Mouse (Mus musculus) liver, embryonic 14.5 days (tissue): ENCODE results near the gene Maff. TPM values are rescaled to one million over a fixed set of nuclear protein-coding genes. Genes with fewer than 3 reads are reported as not detected.

Source experiments
- ATAC-seq: fragments of 200-750 bp; cut with Nextera tagmentation; 2 replicates; pipeline ENCODE4 v1.8.0; 2017; ENCODE audit warnings: moderate number of reproducible peaks, mild to moderate bottlenecking, moderate library complexity; ENCODE audit not compliant: insufficient read depth
- DNase-seq, 3 experiments: peaks; one replicate each; pipeline ENCODE4 v3.0.0-alpha.2; 2012 to 2013; ENCODE audit warnings: low read depth in 3 of 3, low spot score in 3 of 3
- H3K27ac ChIP-seq: fragments of 300-500 bp; sonication (generic); 2 replicates; pipeline ENCODE4 v1.5.1; 2014; ENCODE audit warnings: moderate library complexity, mild to moderate bottlenecking, control low read depth, inconsistent platforms
- H3K27me3 ChIP-seq: fragments of 300-500 bp; sonication (generic); 2 replicates; pipeline ENCODE4 v1.6.1; 2014; ENCODE audit warnings: mild to moderate bottlenecking, low read length, moderate library complexity; ENCODE audit not compliant: control insufficient read depth, insufficient read depth
- H3K36me3 ChIP-seq: fragments of 300-500 bp; sonication (generic); replicated peaks from 2 replicates; pipeline ENCODE4 v1.6.1; 2014; ENCODE audit warnings: low read depth; ENCODE audit not compliant: control insufficient read depth, insufficient read depth
- H3K4me1 ChIP-seq, 2 experiments: fragments of 200-500 bp in 1 of 2; fragments of 300-500 bp in 1 of 2; sonication (generic) in 1 of 2; replicated peaks; 2 replicates each; pipeline ENCODE4 v1.6.1; 2012 to 2014; ENCODE audit warnings: antibody characterized with exemption in 1 of 2, inconsistent platforms in 1 of 2, low read length in 1 of 2; ENCODE audit not compliant: control insufficient read depth in 2 of 2, insufficient read depth in 2 of 2
- H3K4me2 ChIP-seq: fragments of 300-500 bp; sonication (generic); 2 replicates; pipeline ENCODE4 v1.6.1; 2014; ENCODE audit warnings: low read depth, mild to moderate bottlenecking, control low read depth, moderate library complexity
- H3K4me3 ChIP-seq, 2 experiments: fragments of 200-500 bp in 1 of 2; fragments of 300-500 bp in 1 of 2; sonication (generic) in 1 of 2; 2 replicates each; pipeline ENCODE4 v1.5.1; 2012 to 2014; ENCODE audit warnings: low read depth in 2 of 2, low read length in 2 of 2, mild to moderate bottlenecking in 2 of 2, control low read depth in 1 of 2, inconsistent platforms in 1 of 2, moderate library complexity in 1 of 2; ENCODE audit not compliant: insufficient read depth in 1 of 2
- H3K9ac ChIP-seq: fragments of 300-500 bp; sonication (generic); replicated peaks from 2 replicates; pipeline ENCODE4 v1.6.1; 2014; ENCODE audit warnings: mild to moderate bottlenecking, control low read depth, moderate library complexity
- H3K9me3 ChIP-seq: fragments of 300-500 bp; sonication (generic); 2 replicates; pipeline ENCODE4 v1.6.1; 2016; ENCODE audit warnings: low read length, mixed read lengths; ENCODE audit not compliant: control insufficient read depth
- CTCF ChIP-seq: IDR thresholded peaks from 2 replicates; pipeline ENCODE4 v1.5.1; 2016; ENCODE audit warnings: antibody characterized with exemption, low read depth, control low read depth
- EP300 ChIP-seq: IDR thresholded peaks from 2 replicates; pipeline ENCODE4 v1.6.1; 2016; ENCODE audit warnings: antibody characterized with exemption, low read depth
- WGBS: fragments of 180-500 bp; shearing (Covaris S2); extraction: QIAGEN DNeasy Blood & Tissue Kit; methylation state at CpG from one replicate; pipeline ENCODE4 v1.1.7; 2014; ENCODE audit not compliant: insufficient replicate concordance; 5-methylcytosine and 5-hydroxymethylcytosine counted together
- microRNA counts: library from miRNA; unstranded; fragments of <30 nt; microRNA quantifications from one replicate; lab custom pipeline; 2016
- microRNA-seq: library from miRNA; unstranded; fragments of <30 nt; microRNA quantifications from one replicate; pipeline ENCODE4, GENCODE M21; 2016
- polyA plus RNA-seq, 2 experiments: library from polyadenylated mRNA; depleted of rRNA in 1 of 2; stranded (reverse) in 1 of 2; unstranded in 1 of 2; fragments of >200 nt; fragmentation: Nextera tagmentation in 1 of 2; extraction: Ambion mirVana in 1 of 2; gene quantifications; 2 replicates each; pipeline versions ENCODE4 v1.2.1 to v1.2.3; 2012 to 2014

Maff gene
- polyA plus RNA-seq, 2 experiments, result 1.1 to 1.8 TPM

GRCm38 (mm10) chr15:79403763-79404210 is 57.4 kb downstream of the Maff start:
- no peaks in the 10 kb centered on the region for H3K27me3 ChIP-seq
- peak overlapping the region; percentile 74 for H3K9ac ChIP-seq
- H3K4me3 ChIP-seq, result peak overlapping the region; percentile 65 to 73
- no peaks in the 10 kb centered on the region for H3K36me3 ChIP-seq
- peaks cover 4 to 13% of the 10 kb centered on the region in 2 experiments for H3K4me1 ChIP-seq
- DNase-seq (no peak), ATAC-seq (no peak)
- 9% methylated on average over 9 of the region's 9 CpGs for WGBS
- H3K27ac ChIP-seq, result no peak overlapping the region
- TF ChIP-seq CTCF (no peak), EP300 (no peak)
- H3K4me2 ChIP-seq, result peak overlapping the region; percentile 96
- H3K9me3 ChIP-seq, result no peaks in the 10 kb centered on the region

GRCm38 (mm10) chr15:79404277-79404676 is 57.9 kb downstream of the Maff start:
- Histone ChIP-seq H3K9ac (no peak overlapping the region), H3K4me2 (peak overlapping the region; percentile 96; the same call in 1 of the 2 replicates)
- no peak for TF ChIP-seq CTCF
- no peak for TF ChIP-seq EP300

GRCm38 (mm10) chr15:79406564-79406963 is 60.1 kb downstream of the Maff start:
- no peaks in the 10 kb centered on the region for H3K36me3 ChIP-seq
- H3K27me3 ChIP-seq, result no peaks in the 10 kb centered on the region
- no peak for ATAC-seq
- H3K4me2 ChIP-seq, result no peak overlapping the region
- no peak overlapping the region for H3K4me3 ChIP-seq
- H3K9me3 ChIP-seq, result no peaks in the 10 kb centered on the region
- H3K27ac ChIP-seq, result no peak overlapping the region
- H3K4me1 ChIP-seq, result peaks cover 4 to 8% of the 10 kb centered on the region in 2 experiments; a peak in 3 of 4 replicates
- no peak overlapping the region for H3K9ac ChIP-seq
- TF ChIP-seq CTCF, result no peak
- TF ChIP-seq EP300, result no peak
- 65% methylated on average over 4 of the region's 4 CpGs for WGBS
- no peak for DNase-seq

More at GRCm38 (mm10) chr15:79404277-79404676, 57.9 kb downstream of the Maff start:
- Histone ChIP-seq H3K4me1 (peaks cover 4 to 13% of the 10 kb centered on the region in 2 experiments), H3K27ac (no peak overlapping the region), H3K4me3 (no peak overlapping the region), H3K27me3 (no peaks in the 10 kb centered on the region), H3K36me3 (no peaks in the 10 kb centered on the region), H3K9me3 (no peaks in the 10 kb centered on the region)
- 38% methylated on average over 1 of the region's 1 CpGs for WGBS
- ATAC-seq (no peak), DNase-seq (no peak)

MicroRNA genes within 50 kb of the gene (microRNA counts, 519-probe panel; counts per million panel counts)
- microRNA mmu-miR-1943 (lab: Ali Mortazavi, UCI), result 69.9 counts per million

Small RNAs within 50 kb of the gene (microRNA-seq; reads per million reads assigned to microRNA genes)
- gene Mir1943, result 2.1 reads per million

Other genes starting within 250 kb of the Maff start
- gene Micall1, start 237.7 kb upstream of the Maff start, polyA plus RNA-seq (2012; rRNA removed), result 1.6 and 1.7 TPM in 2 replicates
- gene Micall1, start 237.7 kb upstream of the Maff start, polyA plus RNA-seq (2014; fragmentation: Nextera tagmentation; extraction: Ambion mirVana), result 0.69 and 0.71 TPM in 2 replicates
- 53.9 and 112 TPM in 2 replicates for gene Polr2f, start 205.6 kb upstream of the Maff start, polyA plus RNA-seq (2012; rRNA removed)
- gene Polr2f, start 205.6 kb upstream of the Maff start, polyA plus RNA-seq (2014; fragmentation: Nextera tagmentation; extraction: Ambion mirVana), result 181 and 183 TPM in 2 replicates
- 0.19 and 0.46 TPM in 2 replicates for gene 1700088E04Rik, start 205.4 kb upstream of the Maff start, polyA plus RNA-seq (2012; rRNA removed)
- 0.52 and 0.93 TPM in 2 replicates for gene 1700088E04Rik, start 205.4 kb upstream of the Maff start, polyA plus RNA-seq (2014; fragmentation: Nextera tagmentation; extraction: Ambion mirVana)
- 0.12 and 0.24 TPM in 2 replicates for gene Sox10, start 181.4 kb upstream of the Maff start, polyA plus RNA-seq (2012; rRNA removed)
- gene Sox10, start 181.4 kb upstream of the Maff start, polyA plus RNA-seq (2014; fragmentation: Nextera tagmentation; extraction: Ambion mirVana), result 0.14 TPM in 1 of 2 replicates, not detected in the other
- gene Pick1, start 117.4 kb upstream of the Maff start, polyA plus RNA-seq (2012; rRNA removed), result 9.1 and 12.4 TPM in 2 replicates
- 3.5 and 4.2 TPM in 2 replicates for gene Pick1, start 117.4 kb upstream of the Maff start, polyA plus RNA-seq (2014; fragmentation: Nextera tagmentation; extraction: Ambion mirVana)
- gene Gm49486, start 117.2 kb upstream of the Maff start, polyA plus RNA-seq (2012; rRNA removed), result 0.04 and 0.06 TPM in 2 replicates
- not detected in 2 replicates for gene Gm49486, start 117.2 kb upstream of the Maff start, polyA plus RNA-seq (2014; fragmentation: Nextera tagmentation; extraction: Ambion mirVana)
- gene Slc16a8, start 91.9 kb upstream of the Maff start, polyA plus RNA-seq (2012; rRNA removed), result not detected in 2 replicates
- gene Slc16a8, start 91.9 kb upstream of the Maff start, polyA plus RNA-seq (2014; fragmentation: Nextera tagmentation; extraction: Ambion mirVana), result not detected in 2 replicates
- 3.9 and 7.9 TPM in 2 replicates for gene Baiap2l2, start 61.1 kb upstream of the Maff start, polyA plus RNA-seq (2012; rRNA removed)
- 1.2 and 1.9 TPM in 2 replicates for gene Baiap2l2, start 61.1 kb upstream of the Maff start, polyA plus RNA-seq (2014; fragmentation: Nextera tagmentation; extraction: Ambion mirVana)
- 10.5 and 11.8 TPM in 2 replicates for gene Pla2g6, start 18.2 kb upstream of the Maff start, polyA plus RNA-seq (2012; rRNA removed)
- 7.9 and 9.9 TPM in 2 replicates for gene Pla2g6, start 18.2 kb upstream of the Maff start, polyA plus RNA-seq (2014; fragmentation: Nextera tagmentation; extraction: Ambion mirVana)
- 7.2 and 10.3 TPM in 2 replicates for gene Tmem184b, start 56.9 kb downstream of the Maff start, polyA plus RNA-seq (2012; rRNA removed)
- 5.7 and 8.6 TPM in 2 replicates for gene Tmem184b, start 56.9 kb downstream of the Maff start, polyA plus RNA-seq (2014; fragmentation: Nextera tagmentation; extraction: Ambion mirVana)
- gene Csnk1e, start 108.9 kb downstream of the Maff start, polyA plus RNA-seq (2012; rRNA removed), result 9.5 and 9.8 TPM in 2 replicates
- gene Csnk1e, start 108.9 kb downstream of the Maff start, polyA plus RNA-seq (2014; fragmentation: Nextera tagmentation; extraction: Ambion mirVana), result 3.7 and 5.5 TPM in 2 replicates
- gene Kcnj4, start 158.6 kb downstream of the Maff start, polyA plus RNA-seq (2012; rRNA removed), result not detected in 2 replicates
- gene Kcnj4, start 158.6 kb downstream of the Maff start, polyA plus RNA-seq (2014; fragmentation: Nextera tagmentation; extraction: Ambion mirVana), result not detected in 2 replicates
- gene Kdelr3, start 169.8 kb downstream of the Maff start, polyA plus RNA-seq (2012; rRNA removed), result 2.3 and 2.6 TPM in 2 replicates
- 3.2 TPM in 2 replicates for gene Kdelr3, start 169.8 kb downstream of the Maff start, polyA plus RNA-seq (2014; fragmentation: Nextera tagmentation; extraction: Ambion mirVana)
- 71.4 and 104 TPM in 2 replicates for gene Ddx17, start 200.1 kb downstream of the Maff start, polyA plus RNA-seq (2012; rRNA removed)
- gene Ddx17, start 200.1 kb downstream of the Maff start, polyA plus RNA-seq (2014; fragmentation: Nextera tagmentation; extraction: Ambion mirVana), result 13.9 and 19.0 TPM in 2 replicates